Mouse (Mus musculus) MEL (cell line): Measurements from ENCODE around the gene Gm45808.

Experiments used
- CTCF ChIP-seq, 3 experiments: IDR thresholded peaks in 2 of 3; conservative IDR thresholded peaks in 1 of 3; 2 replicates each; pipeline ENCODE4 v1.5.1; 2011 to 2012; ENCODE audit warnings: low read length in 3 of 3, low read depth in 2 of 3, mild to moderate bottlenecking in 2 of 3, improper control_type of control experiment in 1 of 3, inconsistent platforms in 1 of 3, mixed read lengths in 1 of 3, moderate library complexity in 1 of 3; ENCODE audit not compliant: control insufficient read depth in 1 of 3, insufficient read depth in 1 of 3, poor library complexity in 1 of 3, severe bottlenecking in 1 of 3
- E2F4 ChIP-seq: IDR thresholded peaks from 2 replicates; pipeline ENCODE4 v1.6.1; 2011; ENCODE audit warnings: low read depth, low read length, improper control_type of control experiment, borderline replicate concordance
- EP300 ChIP-seq, 2 experiments: IDR thresholded peaks; 2 replicates each; pipeline ENCODE4 v1.6.1; 2011; ENCODE audit warnings: improper control_type of control experiment in 2 of 2, low read length in 2 of 2, low read depth in 1 of 2, mild to moderate bottlenecking in 1 of 2
- ETS1 ChIP-seq: IDR thresholded peaks from 2 replicates; pipeline ENCODE4 v1.6.1; 2012; ENCODE audit warnings: low read depth, mild to moderate bottlenecking, inconsistent platforms, low read length, improper control_type of control experiment, moderate library complexity
- GATA1 ChIP-seq: IDR thresholded peaks from 2 replicates; pipeline ENCODE4 v1.6.1; 2011; ENCODE audit warnings: low read depth, low read length, improper control_type of control experiment
- MYB ChIP-seq: IDR thresholded peaks from 2 replicates; pipeline ENCODE4 v1.6.1; 2011; ENCODE audit warnings: mild to moderate bottlenecking, low read depth, low read length, improper control_type of control experiment
- NRF1 ChIP-seq: IDR thresholded peaks from 2 replicates; pipeline ENCODE4 v1.6.1; 2014; ENCODE audit warnings: low read depth, mild to moderate bottlenecking, inconsistent platforms, low read length, improper control_type of control experiment, moderate library complexity; ENCODE audit not compliant: poor library complexity, insufficient read depth, severe bottlenecking
- POLR2A ChIP-seq, 2 experiments: IDR thresholded peaks; 2 replicates each; pipeline ENCODE4 v1.6.1; 2011 to 2012; ENCODE audit warnings: low read length in 2 of 2, mild to moderate bottlenecking in 2 of 2, control low read depth in 1 of 2, improper control_type of control experiment in 1 of 2, low read depth in 1 of 2, moderate library complexity in 1 of 2; ENCODE audit not compliant: control insufficient read depth in 1 of 2, insufficient read depth in 1 of 2, poor library complexity in 1 of 2
- POLR2AphosphoS2 ChIP-seq: IDR thresholded peaks from 2 replicates; pipeline ENCODE4 v1.6.1; 2011; ENCODE audit warnings: low read length, improper control_type of control experiment
- SIN3A ChIP-seq: IDR thresholded peaks from 2 replicates; pipeline ENCODE4 v1.6.1; 2012; ENCODE audit warnings: low read length, improper control_type of control experiment, inconsistent platforms
- SMC3 ChIP-seq: IDR thresholded peaks from 2 replicates; pipeline ENCODE4 v1.6.1; 2011; ENCODE audit warnings: low read depth, low read length, improper control_type of control experiment
- ZC3H11A ChIP-seq: IDR thresholded peaks from 2 replicates; pipeline ENCODE4 v1.6.1; 2012; ENCODE audit warnings: low read depth, mild to moderate bottlenecking, inconsistent platforms, low read length, improper control_type of control experiment
- ZKSCAN1 ChIP-seq: IDR thresholded peaks from 2 replicates; pipeline ENCODE4 v1.6.1; 2012; ENCODE audit warnings: low read depth, mild to moderate bottlenecking, inconsistent platforms, low read length, improper control_type of control experiment, moderate library complexity
- ZMIZ1 ChIP-seq: IDR thresholded peaks from 2 replicates; pipeline ENCODE4 v1.6.1; 2012; ENCODE audit warnings: low read depth, mild to moderate bottlenecking, inconsistent platforms, low read length, improper control_type of control experiment, moderate library complexity

GRCm38 (mm10) chr7:45437046-45437445 lies 49.6 kb downstream of the Gm45808 start:
- TF ChIP-seq GATA1: no peak
- TF ChIP-seq E2F4: no peak
- no peak for TF ChIP-seq POLR2A (IDR thresholded peaks at IDR 0.05; ENCODE audit: control insufficient read depth in 1 of 2, insufficient read depth in 1 of 2, low read depth in 1 of 2, low read length in 2 of 2, poor library complexity in 1 of 2)
- TF ChIP-seq CTCF (IDR thresholded peaks at IDR 0.05 in 2 of 3, conservative IDR thresholded peaks at IDR 0.05 in 1 of 3; ENCODE audit: control insufficient read depth in 1 of 3, insufficient read depth in 1 of 3, low read depth in 2 of 3, low read length in 3 of 3, poor library complexity in 1 of 3, severe bottlenecking in 1 of 3): no peak
- no peak for TF ChIP-seq NRF1
- no peak for TF ChIP-seq ZC3H11A
- TF ChIP-seq EP300 (IDR thresholded peaks at IDR 0.05; ENCODE audit: low read depth in 1 of 2, low read length in 2 of 2): no peak
- TF ChIP-seq SIN3A: no peak
- TF ChIP-seq POLR2AphosphoS2: no peak
- TF ChIP-seq MYB: no peak
- no peak for TF ChIP-seq SMC3
- no peak for TF ChIP-seq ETS1
- no peak for TF ChIP-seq ZMIZ1
- TF ChIP-seq ZKSCAN1: no peak
